Mouse (Mus musculus) kidney, postnatal 14 days (tissue): ENCODE measurements around the gene Klra9.
"Not testable (repeated sequence)": the region's sequence is repeated elsewhere in the genome, so short reads cannot be mapped to it uniquely, and the experiment has no call there.

Source experiments
- DNase-seq: peaks from one replicate; pipeline ENCODE4 v3.0.0; 2022; ENCODE audit warnings: mixed read lengths

Klra9 gene

GRCm38 (mm10) chr6:130193012-130193411 lies at the start of gene Klra9:
Gene Klra9, minus strand, starts transcription at chr6:130193112.
- not testable (repeated sequence) for DNase-seq

- DNase-seq: no peak
These were observed 44.6 kb upstream of the Klra9 start for GRCm38 (mm10) chr6:130237536-130237935.

- DNase-seq: no peak
These were observed 43.7 kb upstream of the Klra9 start for GRCm38 (mm10) chr6:130236635-130237034.

GRCm38 (mm10) chr6:130233222-130233621 lies 40.3 kb upstream of the Klra9 start, which contains the start of gene Klra7:
Gene Klra7, minus strand, starts transcription at chr6:130233322.
- DNase-seq: no peak

GRCm38 (mm10) chr6:130197453-130197852 lies 4.5 kb upstream of the Klra9 start:
- not testable (repeated sequence) for DNase-seq

GRCm38 (mm10) chr6:130129798-130130197 lies 63.1 kb downstream of the Klra9 start, which contains the start of gene Klra8:
Gene Klra8, minus strand, starts transcription at chr6:130129898.
- not testable (repeated sequence) for DNase-seq
